Mouse (Mus musculus) CD4-positive, CD25-positive, alpha-beta regulatory T cell, adult 2 months (primary cell): ENCODE data around the gene Tle1.
A peak's percentile ranks its signal among the peaks of the same experiment; 100 is the strongest.

Experiments
- DNase-seq: peaks from one replicate; pipeline ENCODE4 v3.0.0-alpha.2; 2012; ENCODE audit warnings: low read depth, low spot score

The Tle1 gene

GRCm38 (mm10) chr4:72165765-72166164, 35.0 kb downstream of the Tle1 start:
- DNase-seq = no peak

- no peak for DNase-seq
Observed at GRCm38 (mm10) chr4:72162445-72163218, 38.1 kb downstream of the Tle1 start.

- DNase-seq = no peak
Observed at GRCm38 (mm10) chr4:72160102-72160511, 40.6 kb downstream of the Tle1 start.

GRCm38 (mm10) chr4:72157931-72158371, 42.8 kb downstream of the Tle1 start:
- DNase-seq = peak; percentile 6

- DNase-seq = no peak
Observed at GRCm38 (mm10) chr4:72150460-72151131, 50.1 kb downstream of the Tle1 start.

GRCm38 (mm10) chr4:72146003-72146402, 54.7 kb downstream of the Tle1 start:
- no peak for DNase-seq

GRCm38 (mm10) chr4:72144541-72144940, 56.2 kb downstream of the Tle1 start:
- no peak for DNase-seq

- no peak for DNase-seq
Observed at GRCm38 (mm10) chr4:72140706-72141105, 60.0 kb downstream of the Tle1 start.

GRCm38 (mm10) chr4:72139475-72140120, 61.1 kb downstream of the Tle1 start:
- no peak for DNase-seq

- no peak for DNase-seq
Observed at GRCm38 (mm10) chr4:72138264-72139080, 62.2 kb downstream of the Tle1 start.

GRCm38 (mm10) chr4:72132646-72133045, 68.1 kb downstream of the Tle1 start:
- DNase-seq = no peak

GRCm38 (mm10) chr4:72127596-72127995, 73.1 kb downstream of the Tle1 start:
- DNase-seq = no peak

GRCm38 (mm10) chr4:72124790-72125189, 75.9 kb downstream of the Tle1 start:
- no peak for DNase-seq

GRCm38 (mm10) chr4:72122837-72123236, 77.9 kb downstream of the Tle1 start:
- DNase-seq = no peak

- DNase-seq = no peak
Observed at GRCm38 (mm10) chr4:72122343-72122742, 78.4 kb downstream of the Tle1 start.

GRCm38 (mm10) chr4:72120050-72120449, 80.7 kb downstream of the Tle1 start:
- no peak for DNase-seq

- DNase-seq = no peak
Observed at GRCm38 (mm10) chr4:72105702-72106101, 95.0 kb downstream of the Tle1 start.

GRCm38 (mm10) chr4:72104186-72104585, 96.5 kb downstream of the Tle1 start:
- no peak for DNase-seq

GRCm38 (mm10) chr4:72087811-72088210, 112.9 kb downstream of the Tle1 start:
- DNase-seq = no peak

- no peak for DNase-seq
Observed at GRCm38 (mm10) chr4:72069111-72069534, 131.6 kb downstream of the Tle1 start.

- no peak for DNase-seq
Observed at GRCm38 (mm10) chr4:72067937-72068336, 132.8 kb downstream of the Tle1 start.
